Mouse (Mus musculus) embryonic fibroblast, embryonic 13.5 days (primary cell): ENCODE measurements around the gene Slc22a23. TPM values are rescaled to one million over a fixed set of nuclear protein-coding genes. Genes with fewer than 3 reads are reported as not detected.

ENCODE experiments used
- H3K27ac ChIP-seq: 2 replicates; pipeline ENCODE4 v1.5.1; 2012; ENCODE audit warnings: low read length, control low read depth, inconsistent platforms; ENCODE audit not compliant: insufficient read depth
- H3K4me1 ChIP-seq: 2 replicates; pipeline ENCODE4 v1.6.1; 2011; ENCODE audit warnings: low read length; ENCODE audit not compliant: control insufficient read depth, insufficient read depth
- H3K4me3 ChIP-seq: 2 replicates; pipeline ENCODE4 v1.5.1; 2011; ENCODE audit warnings: mild to moderate bottlenecking, control low read depth, low read length; ENCODE audit not compliant: insufficient read depth
- CTCF ChIP-seq: IDR thresholded peaks from 2 replicates; pipeline ENCODE4 v1.5.1; 2011; ENCODE audit warnings: mild to moderate bottlenecking, control low read depth, low read length, moderate library complexity, borderline replicate concordance; ENCODE audit not compliant: insufficient read depth
- POLR2A ChIP-seq: IDR thresholded peaks from 2 replicates; pipeline ENCODE4 v1.6.1; 2011; ENCODE audit warnings: low read depth, mild to moderate bottlenecking, control low read depth, low read length, moderate library complexity
- polyA plus RNA-seq: library from polyadenylated mRNA; stranded (reverse); fragments of >200 nt; gene quantifications from 2 replicates; pipeline ENCODE4 v1.2.4, GENCODE M21; 2011; ENCODE audit warnings: low read depth; ENCODE audit not compliant: missing spikeins, insufficient read length

Slc22a23 gene
- polyA plus RNA-seq, 1 experiment = 5.7 TPM

DNA sequence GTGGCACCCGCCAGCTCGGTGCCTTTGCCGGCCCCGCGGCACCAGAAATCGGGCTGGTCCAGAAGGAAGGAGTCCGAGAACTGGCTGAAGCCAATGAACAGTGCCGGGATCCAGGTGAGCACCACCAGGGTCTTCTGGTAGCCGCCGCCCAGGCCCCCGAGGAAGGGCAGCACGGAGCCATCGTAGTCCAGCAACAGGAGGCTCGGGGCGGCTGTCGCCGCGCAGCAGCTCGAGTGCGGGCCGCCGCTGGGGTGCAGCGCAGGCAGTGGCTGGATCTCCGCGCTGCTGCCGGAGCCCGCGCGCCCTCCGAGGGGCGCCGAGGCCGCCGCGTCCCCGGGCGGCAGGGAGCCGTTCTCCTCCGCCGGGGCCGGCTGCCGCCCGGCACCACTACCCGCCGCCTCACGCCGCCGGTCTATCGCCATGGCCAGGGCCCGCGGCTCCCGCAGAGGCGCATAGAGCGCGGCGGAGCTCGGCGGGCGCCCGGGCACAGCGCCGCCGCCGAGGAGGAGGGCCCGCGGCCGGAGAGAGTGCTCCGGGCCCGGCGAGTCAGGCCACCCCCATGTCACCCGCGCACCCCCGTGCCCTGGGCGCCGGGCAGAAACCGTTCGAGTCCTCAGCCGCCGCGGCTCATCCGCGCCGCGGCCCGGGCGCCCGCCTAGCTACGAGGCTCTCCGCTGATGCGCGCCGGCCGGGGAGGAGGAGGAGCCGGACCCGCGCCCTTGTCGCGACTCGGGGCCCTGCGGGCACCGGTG is 430 bp downstream of the Slc22a23 start:
- no peak overlapping the region for H3K27ac ChIP-seq
- peak overlapping the region; percentile 35 for H3K4me3 ChIP-seq
- TF ChIP-seq CTCF (no peak), POLR2A (no peak)
- no peaks in the 10 kb centered on the region for H3K4me1 ChIP-seq

DNA sequence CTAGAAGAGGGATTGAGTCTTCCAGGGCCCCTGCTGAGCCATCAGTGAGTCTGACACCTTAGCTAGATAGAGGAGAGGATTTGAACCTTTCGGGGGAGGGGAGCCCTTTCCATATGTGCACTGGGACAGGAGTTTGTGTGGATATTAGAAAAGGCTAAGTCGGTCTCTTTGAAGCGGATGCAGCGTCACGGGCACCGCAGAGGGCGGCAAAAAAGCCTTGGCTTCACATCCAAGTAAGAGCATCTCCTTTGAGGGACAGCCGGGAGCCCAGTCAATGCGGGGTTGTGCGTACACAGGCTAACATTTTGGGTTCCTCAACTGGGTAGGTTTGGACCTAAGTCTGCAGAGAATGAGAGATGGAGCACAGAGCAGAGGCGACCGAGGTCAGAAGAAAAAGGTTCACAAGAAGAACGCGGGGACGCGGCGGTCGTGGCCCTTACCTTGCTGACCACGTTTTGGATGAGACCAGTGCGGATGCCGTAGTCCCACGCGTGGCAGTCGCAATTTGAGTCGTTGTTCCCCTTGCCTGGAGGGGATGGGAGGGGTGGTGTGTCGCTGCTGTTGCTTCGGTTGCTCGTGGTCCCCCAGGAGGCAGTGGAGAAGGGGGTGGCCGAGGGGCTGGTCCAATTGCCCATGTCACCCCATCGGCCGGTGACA is 1.1 kb downstream of the Slc22a23 start:
- TF ChIP-seq POLR2A = no peak
- no peak for TF ChIP-seq CTCF
- Histone ChIP-seq H3K4me3 (peak overlapping the region; percentile 35), H3K27ac (no peak overlapping the region), H3K4me1 (no peaks in the 10 kb centered on the region)

GRCm38 (mm10) chr13:34342286-34342890 is 2.6 kb downstream of the Slc22a23 start:
- Histone ChIP-seq H3K27ac (no peak overlapping the region), H3K4me3 (no peak overlapping the region), H3K4me1 (no peaks in the 10 kb centered on the region)
- no peak for TF ChIP-seq POLR2A

DNA sequence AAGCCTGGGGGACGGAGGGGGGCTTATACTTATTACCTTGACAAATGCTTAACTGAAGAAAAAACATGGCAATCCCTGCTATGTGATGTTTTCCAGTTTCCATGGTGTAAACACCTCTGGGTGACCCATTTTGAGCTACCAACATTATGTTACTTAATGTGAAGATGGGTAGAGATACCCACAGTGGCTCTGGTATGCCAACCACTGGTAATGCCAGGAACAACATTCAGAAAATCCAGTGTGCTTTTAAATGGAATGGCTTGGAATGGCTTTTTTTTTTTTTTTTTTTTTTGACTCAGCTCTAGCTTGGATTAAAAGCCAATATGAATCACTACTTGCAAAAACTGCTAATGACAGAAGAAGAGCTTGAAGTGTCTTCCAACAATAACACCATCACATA is 8.1 kb downstream of the Slc22a23 start:
- no peak for TF ChIP-seq POLR2A
- no peak for TF ChIP-seq CTCF
- Histone ChIP-seq H3K4me1 (no peaks in the 10 kb centered on the region), H3K27ac (no peak overlapping the region), H3K4me3 (no peak overlapping the region)

DNA sequence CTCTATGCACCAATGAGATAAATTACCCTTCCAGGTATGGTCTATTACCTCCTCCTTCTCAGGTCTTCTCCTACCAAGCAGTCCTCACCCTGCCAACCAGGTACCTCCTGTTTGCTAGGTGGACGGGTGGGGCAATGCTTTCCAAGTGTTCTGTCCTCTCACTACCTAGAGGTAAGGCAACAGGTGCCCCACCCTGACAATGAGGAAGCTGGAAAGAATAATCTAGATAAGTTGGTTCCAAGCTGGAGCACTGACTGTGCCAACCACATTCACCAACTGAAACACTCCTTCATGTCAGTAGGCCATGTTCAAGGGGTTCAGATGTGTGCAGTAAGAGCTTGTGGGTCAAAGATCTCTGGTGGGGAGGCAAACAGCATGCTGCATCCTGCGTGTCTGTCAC is 10.1 kb downstream of the Slc22a23 start:
- H3K27ac ChIP-seq = no peak overlapping the region
- H3K4me3 ChIP-seq = no peak overlapping the region
- no peaks in the 10 kb centered on the region for H3K4me1 ChIP-seq
- TF ChIP-seq CTCF (no peak), POLR2A (no peak)

DNA sequence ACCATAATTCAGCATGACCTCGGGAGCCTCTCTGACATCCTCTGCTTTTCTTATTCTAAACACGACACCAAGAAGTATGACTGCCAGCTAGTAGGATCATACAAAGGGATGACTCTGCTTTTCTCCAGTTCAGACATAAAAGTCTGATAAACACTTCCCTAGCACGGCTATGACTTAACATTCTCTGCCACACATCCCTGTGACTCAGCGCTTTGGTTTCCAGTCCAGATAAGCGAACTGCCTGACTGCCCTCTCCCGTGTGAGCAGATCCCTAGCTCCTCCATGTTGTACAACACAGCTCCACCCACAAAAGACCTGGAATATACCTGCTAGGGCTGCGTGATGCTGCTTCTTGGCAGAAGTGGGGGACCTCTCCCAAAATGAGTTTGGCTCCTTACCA is 12.2 kb downstream of the Slc22a23 start:
- Histone ChIP-seq H3K27ac (no peak overlapping the region), H3K4me3 (no peak overlapping the region), H3K4me1 (no peaks in the 10 kb centered on the region)
- no peak for TF ChIP-seq CTCF
- TF ChIP-seq POLR2A = no peak

GRCm38 (mm10) chr13:34331399-34332186 is 13.4 kb downstream of the Slc22a23 start:
- no peak overlapping the region for H3K4me3 ChIP-seq
- H3K4me1 ChIP-seq = no peaks in the 10 kb centered on the region
- TF ChIP-seq CTCF (no peak), POLR2A (no peak)
- no peak overlapping the region for H3K27ac ChIP-seq

- TF ChIP-seq CTCF (no peak), POLR2A (no peak)
- Histone ChIP-seq H3K27ac (no peak overlapping the region), H3K4me1 (no peaks in the 10 kb centered on the region), H3K4me3 (no peak overlapping the region)
Measured at GRCm38 (mm10) chr13:34329589-34329988, 15.4 kb downstream of the Slc22a23 start.

- Histone ChIP-seq H3K4me1 (no peaks in the 10 kb centered on the region), H3K27ac (no peak overlapping the region), H3K4me3 (no peak overlapping the region)
- TF ChIP-seq CTCF = no peak
- no peak for TF ChIP-seq POLR2A
Measured at GRCm38 (mm10) chr13:34326992-34327391, 18.0 kb downstream of the Slc22a23 start.

DNA sequence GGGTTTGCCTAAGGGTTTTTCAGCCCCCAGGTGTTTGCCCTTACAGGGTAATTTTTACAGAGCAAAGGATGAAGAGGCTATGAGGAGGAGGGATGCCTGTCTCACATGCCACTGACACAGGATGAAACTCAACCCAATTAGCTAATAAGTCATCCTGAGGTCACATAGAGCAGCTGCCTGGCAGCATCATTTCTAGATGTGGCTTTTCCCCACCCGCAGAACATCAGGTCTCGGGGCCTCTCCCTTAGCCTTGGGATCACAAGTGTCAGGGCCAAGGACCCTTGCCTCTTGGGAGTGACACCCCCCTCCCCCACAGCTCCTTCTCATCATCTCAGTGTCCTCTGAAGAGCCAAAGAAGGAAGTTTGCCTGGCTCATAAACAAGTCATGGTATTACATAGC is 21.6 kb downstream of the Slc22a23 start:
- H3K27ac ChIP-seq = no peak overlapping the region
- H3K4me3 ChIP-seq = no peak overlapping the region
- H3K4me1 ChIP-seq = no peaks in the 10 kb centered on the region
- TF ChIP-seq CTCF (no peak), POLR2A (no peak)
